Mouse (Mus musculus) 3134 (cell line): ENCODE results near the gene Malsu1.
A peak's percentile ranks its signal among the peaks of the same experiment; 100 is the strongest.

Experiments
- DNase-seq: peaks from one replicate; pipeline ENCODE4 v3.0.0-alpha.2; 2011; ENCODE audit warnings: low spot score; ENCODE audit not compliant: insufficient read length; ENCODE audit errors: extremely low read depth

Malsu1 gene

GRCm38 (mm10) chr6:49073304-49074116, at the start of gene Malsu1:
Gene Malsu1 (plus strand): TSS chr6:49073795.
- DNase-seq = peak; percentile 87

GRCm38 (mm10) chr6:49025290-49025689, 48.3 kb upstream of the Malsu1 start:
- no peak for DNase-seq

- no peak for DNase-seq
Observed at GRCm38 (mm10) chr6:49026496-49026895, 47.1 kb upstream of the Malsu1 start.

DNA sequence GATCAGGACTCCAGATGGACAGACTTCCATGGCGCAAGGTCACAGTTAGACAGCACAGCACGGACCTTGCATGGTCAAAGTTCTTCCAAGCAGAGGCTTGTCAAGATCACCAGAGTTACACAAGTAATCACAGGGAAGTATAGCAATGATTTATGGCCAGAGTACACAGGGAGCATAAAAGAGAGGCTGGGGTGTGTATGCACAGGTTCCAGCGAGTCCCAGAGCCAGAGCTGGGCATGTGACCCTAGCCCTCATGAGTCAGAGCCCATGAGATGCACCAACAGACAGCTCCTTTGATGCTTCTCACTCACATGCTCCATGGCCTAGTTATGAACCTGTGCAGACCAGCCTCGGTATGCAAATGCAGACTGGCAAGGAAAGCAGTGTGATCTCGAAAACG, 45.6 kb upstream of the Malsu1 start:
- no peak for DNase-seq

GRCm38 (mm10) chr6:49028708-49029107, 44.9 kb upstream of the Malsu1 start:
- no peak for DNase-seq

DNA sequence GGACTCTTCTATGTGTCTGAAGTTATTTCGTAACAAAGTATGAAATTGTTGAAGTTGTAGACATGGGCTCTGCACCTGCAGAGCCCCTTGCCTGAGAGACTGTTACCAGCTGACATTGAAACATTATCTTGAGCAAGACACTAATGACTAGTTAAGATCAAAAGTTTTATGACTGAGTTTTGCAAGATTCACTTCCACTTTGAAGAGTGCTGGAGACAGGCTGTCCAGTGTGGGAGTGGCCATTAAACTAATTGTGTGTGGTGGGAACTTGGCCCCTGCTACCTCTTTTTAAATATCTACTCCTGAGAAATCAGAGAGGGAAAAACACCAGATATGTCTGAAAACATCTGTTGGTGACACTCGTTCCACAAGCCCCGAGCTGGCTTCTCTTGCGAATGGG, 42.4 kb upstream of the Malsu1 start:
- DNase-seq = no peak

DNA sequence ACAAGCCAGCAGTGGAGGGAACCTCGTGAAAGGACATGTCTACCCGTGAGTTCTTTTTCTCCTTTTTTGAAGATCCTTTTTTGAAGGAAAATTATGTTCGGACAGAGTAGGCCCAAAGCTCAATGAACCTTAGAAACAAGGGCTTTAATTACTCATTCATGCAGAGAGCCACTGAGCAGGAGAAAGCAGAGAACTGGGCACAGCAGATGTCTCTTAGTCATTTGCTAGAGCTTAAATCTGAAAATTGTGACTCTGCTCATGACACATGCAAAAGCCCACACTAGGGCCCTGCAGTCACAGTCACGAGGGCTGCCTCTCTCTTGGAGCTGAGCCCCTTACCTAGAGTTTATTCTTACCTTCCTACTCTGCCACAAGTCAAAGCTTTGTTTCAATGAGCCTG, 40.8 kb upstream of the Malsu1 start:
- DNase-seq = no peak

DNA sequence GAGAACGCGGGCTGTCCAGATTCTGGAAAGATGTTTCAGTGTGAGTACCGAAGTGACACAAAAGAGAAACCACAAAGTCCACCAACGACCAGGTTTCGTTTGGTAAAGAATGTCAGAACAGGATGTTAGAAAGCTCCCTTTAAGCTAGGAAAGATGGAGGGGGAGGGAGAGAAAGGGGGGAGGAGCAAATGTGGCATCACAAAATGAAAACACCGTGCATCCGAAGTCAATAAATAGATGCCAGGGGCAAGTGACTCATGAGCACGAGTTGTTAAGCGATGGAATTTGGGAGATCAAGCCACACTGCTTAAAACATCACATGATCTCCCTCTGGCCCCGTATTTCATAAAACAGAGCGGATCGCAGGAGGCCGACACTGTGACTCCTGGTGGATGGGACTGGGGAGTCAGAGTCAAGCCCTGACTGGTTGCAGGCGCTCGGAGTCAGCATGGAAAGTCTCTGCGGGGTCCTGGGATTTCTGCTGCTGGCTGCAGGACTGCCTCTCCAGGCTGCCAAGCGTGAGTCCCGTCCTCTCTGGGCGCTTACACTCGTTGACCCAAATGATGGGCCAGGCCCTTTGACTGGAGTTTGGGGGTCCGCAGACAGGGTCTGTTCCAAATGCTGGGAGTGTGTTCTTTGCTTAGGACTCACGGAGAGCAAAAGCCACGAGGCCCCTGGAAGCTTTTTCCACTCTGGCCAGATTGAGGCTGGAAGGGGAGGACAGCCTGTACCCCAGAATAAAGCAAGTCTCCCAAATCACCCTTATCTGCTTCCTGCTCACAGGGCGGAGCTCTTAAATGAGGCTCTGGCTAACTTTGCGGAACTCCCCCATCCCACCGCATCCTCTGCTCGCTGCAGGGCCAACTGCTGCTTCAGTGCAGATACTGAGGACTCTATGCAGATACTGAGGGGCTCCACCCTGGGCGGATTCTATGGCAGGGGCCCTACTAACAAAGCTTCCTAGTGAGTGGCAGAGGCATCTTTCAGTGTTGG, 37.0 kb upstream of the Malsu1 start, which contains the start of gene Gpnmb:
Gene Gpnmb, plus strand, starts transcription at position 272 of the 993 bp plus-strand sequence.
- DNase-seq = peak; percentile 79

DNA sequence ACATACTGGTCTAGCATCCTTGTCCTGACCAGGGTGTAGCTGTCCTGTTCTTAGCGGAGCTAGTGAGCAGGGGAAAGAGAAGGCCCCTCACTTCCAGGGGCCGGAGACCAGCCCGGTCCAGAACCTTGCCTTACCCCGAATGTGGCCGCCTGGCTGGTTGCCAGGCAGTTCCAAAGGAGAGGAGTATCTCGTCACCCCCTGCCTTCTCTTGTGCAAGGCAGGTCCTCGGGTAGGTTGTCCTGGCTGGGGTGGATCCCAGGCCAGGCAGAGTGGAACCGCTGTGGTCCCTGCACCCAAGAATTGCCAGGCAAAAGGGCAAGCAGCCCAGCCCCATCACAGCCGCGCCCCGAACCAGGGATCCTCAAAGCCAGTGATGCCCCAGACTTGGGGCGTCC, 36.3 kb upstream of the Malsu1 start:
- peak; percentile 73 for DNase-seq

GRCm38 (mm10) chr6:49039470-49040180, 34.0 kb upstream of the Malsu1 start:
- DNase-seq = peak; percentile 50

GRCm38 (mm10) chr6:49046502-49046901, 27.1 kb upstream of the Malsu1 start:
- no peak for DNase-seq

- no peak for DNase-seq
Observed at GRCm38 (mm10) chr6:49046976-49047375, 26.6 kb upstream of the Malsu1 start.

GRCm38 (mm10) chr6:49047848-49048247, 25.7 kb upstream of the Malsu1 start:
- DNase-seq = no peak

GRCm38 (mm10) chr6:49048395-49048794, 25.2 kb upstream of the Malsu1 start:
- no peak for DNase-seq

GRCm38 (mm10) chr6:49050677-49051410, 22.8 kb upstream of the Malsu1 start:
- no peak for DNase-seq

GRCm38 (mm10) chr6:49052191-49052590, 21.4 kb upstream of the Malsu1 start:
- DNase-seq = no peak

GRCm38 (mm10) chr6:49055256-49055733, 18.3 kb upstream of the Malsu1 start:
- DNase-seq = no peak

DNA sequence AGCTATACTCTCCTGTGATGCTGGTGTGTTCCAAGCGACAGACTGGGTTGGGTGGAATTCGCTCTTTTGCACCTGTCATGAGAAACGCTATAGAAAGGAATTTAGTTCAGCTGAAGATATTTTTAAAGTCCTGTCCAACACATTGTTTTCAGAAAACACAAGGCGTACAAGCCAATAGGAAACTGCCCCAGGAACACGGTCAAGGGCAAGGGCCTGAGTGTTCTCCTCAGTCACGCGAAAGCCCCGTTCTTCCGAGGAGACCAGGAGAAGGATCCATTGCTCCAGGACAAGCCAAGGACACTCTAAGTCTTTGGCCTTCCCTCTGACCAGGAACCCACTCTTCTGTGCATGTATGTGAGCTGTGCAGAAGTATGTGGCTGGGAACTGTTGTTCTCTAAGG, 17.6 kb upstream of the Malsu1 start:
- DNase-seq = no peak

- DNase-seq = no peak
Observed at GRCm38 (mm10) chr6:49057053-49058021, 16.3 kb upstream of the Malsu1 start.
